Mouse (Mus musculus) adrenal gland, postnatal 14 days (tissue): ENCODE measurements around the gene Tenm3. TPM values are rescaled to one million over a fixed set of nuclear protein-coding genes. Genes with fewer than 3 reads are reported as not detected.

Source experiments
- DNase-seq: peaks from one replicate; pipeline ENCODE4 v3.0.0; 2021; ENCODE audit warnings: mixed read lengths
- total RNA-seq: library from RNA; stranded (reverse); gene quantifications from 2 replicates; pipeline ENCODE4 v1.2.3, GENCODE M21; 2021

Gene Tenm3
- total RNA-seq, 1 experiment from 2014 or later: 20.2 TPM

- DNase-seq: no peak
Observed at GRCm38 (mm10) chr8:48450397-48451246, 393.1 kb downstream of the Tenm3 start.

- DNase-seq: no peak
Observed at GRCm38 (mm10) chr8:48449625-48450024, 394.1 kb downstream of the Tenm3 start.

- no peak for DNase-seq
Observed at GRCm38 (mm10) chr8:48445690-48446089, 398.1 kb downstream of the Tenm3 start.

GRCm38 (mm10) chr8:48439491-48439890, 404.3 kb downstream of the Tenm3 start:
- no peak for DNase-seq

- DNase-seq: no peak
Observed at GRCm38 (mm10) chr8:48437523-48438207, 406.1 kb downstream of the Tenm3 start.

- DNase-seq: no peak
Observed at GRCm38 (mm10) chr8:48425101-48425500, 418.6 kb downstream of the Tenm3 start.

- DNase-seq: no peak
Observed at GRCm38 (mm10) chr8:48417714-48418113, 426.0 kb downstream of the Tenm3 start.

- DNase-seq: no peak
Observed at GRCm38 (mm10) chr8:48410916-48411315, 432.8 kb downstream of the Tenm3 start.

GRCm38 (mm10) chr8:48400572-48400972, 443.2 kb downstream of the Tenm3 start:
- DNase-seq: peak; percentile 8

GRCm38 (mm10) chr8:48385833-48386232, 457.9 kb downstream of the Tenm3 start:
- no peak for DNase-seq

GRCm38 (mm10) chr8:48380035-48380434, 463.7 kb downstream of the Tenm3 start:
- no peak for DNase-seq

- peak; percentile 44 for DNase-seq
Observed at GRCm38 (mm10) chr8:48376774-48377173, 467.0 kb downstream of the Tenm3 start.

GRCm38 (mm10) chr8:48375183-48375582, 468.6 kb downstream of the Tenm3 start:
- DNase-seq: no peak

- DNase-seq: no peak
Observed at GRCm38 (mm10) chr8:48373404-48373803, 470.3 kb downstream of the Tenm3 start.

- no peak for DNase-seq
Observed at GRCm38 (mm10) chr8:48367164-48367563, 476.6 kb downstream of the Tenm3 start.

- DNase-seq: no peak
Observed at GRCm38 (mm10) chr8:48356849-48357248, 486.9 kb downstream of the Tenm3 start.

- no peak for DNase-seq
Observed at GRCm38 (mm10) chr8:48353458-48353857, 490.3 kb downstream of the Tenm3 start.

- peak; percentile 6 for DNase-seq
Observed at GRCm38 (mm10) chr8:48348901-48349300, 494.9 kb downstream of the Tenm3 start.

- peak; percentile 61 for DNase-seq
Observed at GRCm38 (mm10) chr8:48348386-48348785, 495.4 kb downstream of the Tenm3 start.

- no peak for DNase-seq
Observed at GRCm38 (mm10) chr8:48343067-48343420, 500.7 kb downstream of the Tenm3 start.

GRCm38 (mm10) chr8:48342321-48343066, 501.3 kb downstream of the Tenm3 start:
- DNase-seq: no peak

- no peak for DNase-seq
Observed at GRCm38 (mm10) chr8:48341692-48342091, 502.1 kb downstream of the Tenm3 start.

GRCm38 (mm10) chr8:48341276-48341675, 502.5 kb downstream of the Tenm3 start:
- no peak for DNase-seq
